Mouse (Mus musculus): ENCODE results near the gene Ccdc122.

Gene Ccdc122

GRCm38 (mm10) chr14:77136936-77137335 is 100.4 kb downstream of the Ccdc122 start:
- DNase-seq, result no peak

GRCm38 (mm10) chr14:77141324-77142282 is 105.0 kb downstream of the Ccdc122 start:
- DNase-seq, result peak; percentile 69 to 88

GRCm38 (mm10) chr14:77145103-77145502 is 108.5 kb downstream of the Ccdc122 start:
- DNase-seq, result no peak

GRCm38 (mm10) chr14:77147635-77148034 is 111.1 kb downstream of the Ccdc122 start:
- no peak for DNase-seq

GRCm38 (mm10) chr14:77150556-77150955 is 114.0 kb downstream of the Ccdc122 start:
- DNase-seq, result no peak

- DNase-seq, result no peak
Measured at GRCm38 (mm10) chr14:77151431-77151830, 114.9 kb downstream of the Ccdc122 start.

DNA sequence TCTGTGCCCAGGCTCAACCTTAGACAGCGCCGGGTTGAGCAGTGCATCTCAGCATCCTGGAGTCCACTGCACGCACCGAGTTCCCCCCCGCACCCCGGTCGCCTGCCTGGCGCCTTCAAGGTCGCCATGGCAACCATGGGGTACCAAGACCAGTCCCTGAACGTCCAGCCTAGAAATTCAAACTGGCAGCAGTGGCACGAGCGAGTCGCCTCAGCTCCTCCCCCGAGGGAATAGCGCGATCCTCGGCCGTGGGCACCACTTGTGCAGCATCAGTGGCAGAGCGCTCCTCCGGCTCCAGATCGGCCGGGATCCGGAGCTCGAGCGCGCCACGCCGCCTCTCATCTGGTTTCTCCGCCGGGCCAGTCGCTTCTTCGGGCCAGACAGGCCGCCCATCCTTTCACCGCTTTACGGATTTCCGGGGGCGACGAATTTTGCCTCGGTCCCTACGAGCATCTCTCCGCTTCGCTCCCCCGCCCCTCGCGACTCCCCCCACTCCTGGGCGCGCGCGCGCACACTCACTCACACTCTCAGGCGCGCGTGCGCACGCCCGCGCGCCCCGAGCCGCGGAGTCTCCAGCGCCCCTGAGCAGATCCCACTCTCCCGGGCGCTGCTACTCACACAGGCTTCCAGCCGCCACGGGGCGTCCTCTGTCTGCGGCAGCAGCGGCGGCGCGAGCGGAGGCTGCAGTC is 119.8 kb downstream of the Ccdc122 start, which contains the start of gene Enox1:
TSS of gene Enox1 (plus strand) at position 542 of the 689 bp plus-strand sequence.
- DNase-seq, result peak; percentile 91 to 94

- DNase-seq, result no peak
Measured at GRCm38 (mm10) chr14:77156911-77157504, 120.4 kb downstream of the Ccdc122 start.

DNA sequence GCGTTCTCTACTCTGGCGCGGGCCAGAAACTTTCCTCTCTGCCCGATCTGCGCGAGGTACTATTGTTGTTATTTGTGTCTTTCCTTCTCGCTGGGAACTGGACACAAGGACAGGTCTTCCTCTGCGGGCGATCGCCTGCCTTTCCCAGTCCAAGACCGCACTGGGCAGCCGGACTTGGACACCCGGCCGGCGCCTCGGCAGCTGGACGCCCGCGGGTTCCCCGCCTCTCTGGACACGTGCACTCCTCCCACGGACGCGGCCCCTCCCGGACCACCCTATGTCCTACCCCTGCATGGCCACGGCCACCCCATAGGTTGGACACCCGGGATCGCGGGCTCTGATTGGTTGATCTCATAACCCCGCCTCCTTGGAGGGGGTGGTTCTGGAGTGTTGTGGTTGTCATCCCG is 120.9 kb downstream of the Ccdc122 start:
- peak; percentile 84 to 91 for DNase-seq

- no peak for DNase-seq
Measured at GRCm38 (mm10) chr14:77159397-77159796, 122.8 kb downstream of the Ccdc122 start.
